Mouse (Mus musculus) intestine, embryonic 14.5 days (tissue): ENCODE measurements around the gene Gmnn. TPM values are rescaled to one million over a fixed set of nuclear protein-coding genes. Genes with fewer than 3 reads are reported as not detected.

ENCODE experiments used
- ATAC-seq: fragments of 200-750 bp; cut with Nextera tagmentation; replicated peaks from 2 replicates; pipeline ENCODE4 v1.8.0; 2017; ENCODE audit warnings: low read depth, moderate number of reproducible peaks, moderate TSS enrichment, moderate library complexity; ENCODE audit not compliant: low FRiP score, low TSS enrichment
- DNase-seq: peaks from one replicate; pipeline ENCODE4 v3.0.0-alpha.2; 2018; ENCODE audit warnings: low spot score
- H3K27ac ChIP-seq: fragments of 300-500 bp; sonication (generic); 2 replicates; pipeline ENCODE4 v1.5.1; 2014; ENCODE audit warnings: low read depth, mild to moderate bottlenecking, control low read depth
- H3K27me3 ChIP-seq: fragments of 300-500 bp; sonication (generic); replicated peaks from 2 replicates; pipeline ENCODE4 v1.6.1; 2014; ENCODE audit warnings: low read length, control low read depth; ENCODE audit not compliant: control insufficient read depth, insufficient read depth
- H3K36me3 ChIP-seq: fragments of 300-500 bp; sonication (generic); 2 replicates; pipeline ENCODE4 v1.6.1; 2014; ENCODE audit warnings: low read length, control low read depth; ENCODE audit not compliant: control insufficient read depth, insufficient read depth
- H3K4me1 ChIP-seq: fragments of 300-500 bp; sonication (generic); replicated peaks from 2 replicates; pipeline ENCODE4 v1.6.1; 2014; ENCODE audit warnings: low read length, control low read depth, mixed read lengths; ENCODE audit not compliant: control insufficient read depth, insufficient read depth
- H3K4me2 ChIP-seq: fragments of 300-500 bp; sonication (generic); 2 replicates; pipeline ENCODE4 v1.6.1; 2014; ENCODE audit warnings: low read length
- H3K4me3 ChIP-seq: fragments of 300-500 bp; sonication (generic); 2 replicates; pipeline ENCODE4 v1.5.1; 2014; ENCODE audit warnings: low read depth, low read length, control low read depth, mixed read lengths
- H3K9ac ChIP-seq: fragments of 300-500 bp; sonication (generic); 2 replicates; pipeline ENCODE4 v1.6.1; 2014; ENCODE audit warnings: mild to moderate bottlenecking, low read length
- H3K9me3 ChIP-seq: fragments of 300-500 bp; sonication (generic); 2 replicates; pipeline ENCODE4 v1.6.1; 2016; ENCODE audit warnings: low read length, control low read depth; ENCODE audit not compliant: control insufficient read depth
- WGBS: fragments of 180-500 bp; shearing (Covaris S2); extraction: QIAGEN DNeasy Blood & Tissue Kit; methylation state at CpG from one replicate; pipeline ENCODE4 v1.1.7; 2014; 5-methylcytosine and 5-hydroxymethylcytosine counted together
- polyA plus RNA-seq: library from polyadenylated mRNA; unstranded; fragments of >200 nt; fragmentation: Nextera tagmentation; extraction: Ambion mirVana; gene quantifications from 2 replicates; pipeline ENCODE4 v1.2.1, GENCODE M21; 2014

Gene Gmnn
- polyA plus RNA-seq, 1 experiment from 2014 or later: 121 TPM

DNA sequence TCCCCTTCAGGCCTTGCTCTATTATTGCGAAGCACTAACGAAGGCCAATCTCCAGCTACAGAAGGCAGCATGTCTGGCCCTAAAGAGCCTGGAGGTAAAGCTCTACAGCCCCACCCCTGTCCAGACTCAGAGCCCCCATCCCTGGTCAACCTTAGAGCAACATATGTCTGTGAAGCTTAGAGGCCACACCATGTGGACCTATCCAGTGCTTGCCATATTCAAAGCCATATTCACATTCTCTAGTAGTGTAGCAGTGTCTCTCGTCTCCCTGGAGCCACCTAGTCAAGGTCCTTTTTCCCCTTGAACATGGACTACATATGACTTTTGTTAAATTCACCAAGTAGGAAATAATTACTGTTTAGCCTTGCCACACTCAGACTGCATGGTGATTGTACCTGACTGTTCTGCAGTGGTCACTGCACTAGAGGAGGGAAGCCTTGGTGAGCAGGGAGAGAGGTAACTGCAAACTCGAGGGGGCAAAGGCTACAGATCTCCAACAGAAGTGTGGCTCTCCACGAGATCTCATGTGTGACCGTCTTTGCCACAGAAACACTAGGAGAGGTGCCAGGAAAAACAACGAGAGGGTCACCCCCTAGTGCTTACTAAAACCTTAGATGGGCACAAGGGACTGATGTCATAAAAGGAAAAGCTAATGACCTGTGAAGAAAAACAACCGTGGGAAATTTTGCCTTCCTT, 37.9 kb downstream of the Gmnn start:
- Histone ChIP-seq H3K9me3 (no peaks in the 10 kb centered on the region), H3K9ac (no peak overlapping the region)
- WGBS: 66% methylated on average over 8 of the region's 8 CpGs

DNA sequence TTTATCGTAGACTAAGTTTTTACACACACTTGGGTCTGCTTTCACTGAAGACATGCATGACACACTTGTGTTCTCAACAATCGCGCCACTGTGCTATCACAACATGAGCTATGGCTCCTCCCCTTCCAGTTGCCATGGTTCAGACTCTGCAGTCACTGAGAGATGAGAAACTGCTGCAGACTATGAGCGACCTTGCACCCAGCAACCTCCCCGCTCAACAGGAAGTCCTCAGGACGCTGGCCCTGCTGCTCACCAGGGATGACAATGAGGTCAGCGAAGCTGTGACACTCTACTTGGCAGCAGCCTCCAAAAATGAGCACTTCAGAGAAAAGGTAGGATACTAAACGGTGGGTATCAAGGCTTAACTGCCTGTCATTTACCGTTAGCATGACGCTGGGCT, 40.2 kb downstream of the Gmnn start:
- Histone ChIP-seq H3K36me3 (no peaks in the 10 kb centered on the region), H3K27me3 (no peaks in the 10 kb centered on the region), H3K4me2 (no peak overlapping the region), H3K9ac (no peak overlapping the region), H3K27ac (no peak overlapping the region), H3K9me3 (no peaks in the 10 kb centered on the region), H3K4me1 (no peaks in the 10 kb centered on the region), H3K4me3 (no peak overlapping the region)
- ATAC-seq (no peak), DNase-seq (no peak)
- WGBS: 75% methylated on average over 10 of the region's 10 CpGs

More for the DNA sequence above, 37.9 kb downstream of the Gmnn start:
- ATAC-seq (no peak), DNase-seq (no peak)
- H3K4me3 ChIP-seq: no peak overlapping the region
- no peaks in the 10 kb centered on the region for H3K36me3 ChIP-seq
- H3K27me3 ChIP-seq: no peaks in the 10 kb centered on the region
- no peaks in the 10 kb centered on the region for H3K4me1 ChIP-seq
- H3K4me2 ChIP-seq: no peak overlapping the region
- no peak overlapping the region for H3K27ac ChIP-seq

DNA sequence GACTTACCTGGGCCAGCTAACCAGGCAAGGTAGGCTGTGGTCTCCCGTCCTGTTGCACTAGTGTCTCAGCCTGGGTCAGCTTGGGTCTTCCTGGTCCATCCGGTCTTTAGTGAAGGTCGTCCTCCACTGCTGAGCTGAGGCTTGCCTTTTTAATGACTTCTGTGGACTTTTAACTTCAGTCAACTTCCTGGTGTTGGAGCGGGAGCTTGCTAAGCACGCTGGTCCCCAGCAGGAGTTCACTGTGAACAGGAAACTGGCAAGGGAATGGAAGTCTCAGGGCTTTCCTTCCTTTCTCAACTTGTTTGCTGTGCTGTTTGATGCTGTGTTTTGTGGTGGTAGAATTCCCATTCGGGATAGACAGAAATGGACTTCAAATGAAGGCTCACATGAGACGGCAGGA, 44.0 kb downstream of the Gmnn start:
- WGBS: 68% methylated on average over 7 of the region's 7 CpGs

DNA sequence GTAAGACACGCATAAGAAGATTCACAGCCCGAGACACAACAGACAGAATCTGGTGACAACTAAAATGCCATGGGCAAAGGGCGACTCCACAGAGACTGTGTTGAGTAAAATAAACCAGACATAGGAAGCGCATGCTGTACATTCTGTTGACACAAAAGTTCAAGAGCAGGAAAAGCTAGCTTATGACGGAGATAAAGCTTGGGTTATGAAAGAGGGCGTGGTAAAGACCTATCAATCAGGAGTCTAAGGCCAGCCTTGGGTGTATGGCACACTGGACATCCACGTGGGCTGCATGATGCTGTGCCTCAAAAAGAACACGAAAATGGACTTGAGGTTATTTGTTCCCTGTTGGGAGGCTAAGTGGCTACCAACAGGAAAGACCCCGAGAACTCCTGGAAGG, 45.3 kb downstream of the Gmnn start:
- Histone ChIP-seq H3K27ac (no peak overlapping the region), H3K9ac (no peak overlapping the region), H3K4me1 (0 out of 2 replicates have a peak, but pooled peaks cover 15% of the 10 kb centered on the region), H3K4me3 (no peak overlapping the region), H3K4me2 (no peak overlapping the region), H3K27me3 (no peaks in the 10 kb centered on the region), H3K36me3 (no peaks in the 10 kb centered on the region), H3K9me3 (no peaks in the 10 kb centered on the region)
- ATAC-seq (no peak), DNase-seq (no peak)
- WGBS: 48% methylated on average over 9 of the region's 9 CpGs

More for the DNA sequence above, 44.0 kb downstream of the Gmnn start:
- H3K4me1 ChIP-seq: 0 out of 2 replicates have a peak, but pooled peaks cover 11% of the 10 kb centered on the region
- H3K4me2 ChIP-seq: no peak overlapping the region
- no peak overlapping the region for H3K4me3 ChIP-seq
- ATAC-seq: no peak
- no peak overlapping the region for H3K27ac ChIP-seq
- H3K9ac ChIP-seq: no peak overlapping the region
- no peaks in the 10 kb centered on the region for H3K27me3 ChIP-seq
- DNase-seq: no peak
- H3K9me3 ChIP-seq: no peaks in the 10 kb centered on the region
- no peaks in the 10 kb centered on the region for H3K36me3 ChIP-seq

DNA sequence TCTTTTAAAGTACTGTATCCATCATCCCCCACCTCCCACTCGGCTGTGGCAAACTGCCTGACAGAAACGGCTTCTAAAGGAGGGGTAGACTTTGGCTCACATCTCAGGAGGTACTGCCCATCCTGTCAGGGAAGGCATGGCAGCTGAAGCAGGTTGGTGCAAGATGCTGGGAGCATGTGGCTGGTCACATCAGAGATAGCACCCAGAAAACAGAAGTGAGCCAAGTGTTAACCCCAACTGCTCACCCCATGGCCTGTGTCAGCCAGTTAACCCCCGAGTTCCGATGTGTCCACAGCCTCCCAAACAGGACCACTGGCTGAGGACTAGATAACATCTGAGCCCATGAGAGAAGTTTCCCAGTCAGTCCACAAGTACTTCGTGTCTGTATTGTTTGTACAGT, 46.1 kb downstream of the Gmnn start:
- Histone ChIP-seq H3K4me3 (no peak overlapping the region), H3K9ac (no peak overlapping the region), H3K4me2 (no peak overlapping the region), H3K36me3 (no peaks in the 10 kb centered on the region), H3K27me3 (no peaks in the 10 kb centered on the region), H3K4me1 (0 out of 2 replicates have a peak, but pooled peaks cover 15% of the 10 kb centered on the region), H3K9me3 (no peaks in the 10 kb centered on the region), H3K27ac (no peak overlapping the region)
- DNase-seq: no peak
- WGBS: 63% methylated on average over 5 of the region's 5 CpGs
- no peak for ATAC-seq

DNA sequence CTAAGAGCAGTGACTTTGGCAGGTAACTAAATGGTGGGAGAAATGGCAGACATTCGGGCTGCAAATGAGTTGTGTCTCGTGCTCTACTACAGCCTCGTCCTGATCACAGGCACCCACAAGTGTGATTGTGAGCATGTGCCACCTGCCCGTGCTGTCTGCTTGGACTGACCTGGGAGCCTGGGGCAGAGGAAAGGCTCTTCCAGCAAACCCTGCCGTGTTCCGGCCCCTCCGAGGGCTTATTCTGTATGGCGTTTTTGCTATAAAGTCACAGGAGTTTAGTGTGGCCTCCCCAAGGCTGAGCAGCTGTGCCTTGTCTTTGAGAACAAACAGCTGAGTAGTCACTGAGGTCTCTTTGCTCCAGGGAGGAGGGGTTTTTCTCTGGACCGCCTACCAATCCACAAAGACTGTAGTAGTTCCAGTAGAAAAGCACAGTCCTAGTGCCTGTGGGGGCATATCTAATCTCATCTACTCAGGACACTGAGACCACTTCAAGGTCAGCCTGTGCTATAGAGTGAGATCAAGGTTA, 47.3 kb downstream of the Gmnn start:
- no peaks in the 10 kb centered on the region for H3K9me3 ChIP-seq
- H3K27ac ChIP-seq: 0 out of 2 replicates have a peak overlapping the region, but pooled peaks have one; percentile 18
- H3K4me1 ChIP-seq: 0 out of 2 replicates have a peak, but pooled peaks cover 15% of the 10 kb centered on the region
- ATAC-seq (no peak), DNase-seq (no peak)
- no peaks in the 10 kb centered on the region for H3K27me3 ChIP-seq
- H3K4me3 ChIP-seq: no peak overlapping the region
- H3K9ac ChIP-seq: no peak overlapping the region
- H3K4me2 ChIP-seq: no peak overlapping the region
- H3K36me3 ChIP-seq: no peaks in the 10 kb centered on the region
- WGBS: 69% methylated on average over 9 of the region's 9 CpGs

DNA sequence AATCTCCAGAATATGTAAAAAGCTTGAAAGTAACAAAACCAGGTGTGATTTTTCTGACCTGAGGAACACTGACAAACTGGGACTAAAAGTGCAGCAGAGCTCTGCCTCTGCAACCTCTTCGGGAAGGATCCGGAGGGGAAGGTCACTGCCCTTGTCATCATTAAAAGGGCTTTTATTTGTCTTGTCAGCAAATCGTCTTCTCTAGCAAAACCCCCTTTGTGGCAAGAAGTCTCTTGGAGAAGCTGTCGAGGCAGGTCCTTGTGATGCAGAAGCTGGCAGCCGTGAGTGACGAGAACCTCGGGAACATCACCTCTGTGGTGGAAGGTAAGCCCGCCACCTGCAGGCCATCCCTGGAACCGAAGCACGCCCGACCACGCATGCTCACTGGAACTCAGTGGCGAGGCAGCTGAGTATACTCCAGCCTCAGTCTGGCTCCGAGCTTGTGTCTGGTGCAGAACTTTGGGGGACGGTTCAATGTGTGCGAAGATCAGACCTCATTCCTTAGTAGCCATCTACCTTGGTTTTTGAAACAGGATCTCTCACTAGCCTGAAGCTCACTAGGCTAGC, 48.2 kb downstream of the Gmnn start:
- peak; percentile 83 for ATAC-seq
- no peak overlapping the region for H3K9ac ChIP-seq
- H3K4me1 ChIP-seq: 0 out of 2 replicates have a peak, but pooled peaks cover 15% of the 10 kb centered on the region
- H3K9me3 ChIP-seq: no peaks in the 10 kb centered on the region
- DNase-seq: peak; percentile 96
- H3K4me3 ChIP-seq: no peak overlapping the region
- WGBS: 6% methylated on average over 16 of the region's 16 CpGs
- no peaks in the 10 kb centered on the region for H3K36me3 ChIP-seq
- peak overlapping the region; percentile 37 for H3K4me2 ChIP-seq
- no peaks in the 10 kb centered on the region for H3K27me3 ChIP-seq
- 0 out of 2 replicates have a peak overlapping the region, but pooled peaks have one; percentile 18 for H3K27ac ChIP-seq

DNA sequence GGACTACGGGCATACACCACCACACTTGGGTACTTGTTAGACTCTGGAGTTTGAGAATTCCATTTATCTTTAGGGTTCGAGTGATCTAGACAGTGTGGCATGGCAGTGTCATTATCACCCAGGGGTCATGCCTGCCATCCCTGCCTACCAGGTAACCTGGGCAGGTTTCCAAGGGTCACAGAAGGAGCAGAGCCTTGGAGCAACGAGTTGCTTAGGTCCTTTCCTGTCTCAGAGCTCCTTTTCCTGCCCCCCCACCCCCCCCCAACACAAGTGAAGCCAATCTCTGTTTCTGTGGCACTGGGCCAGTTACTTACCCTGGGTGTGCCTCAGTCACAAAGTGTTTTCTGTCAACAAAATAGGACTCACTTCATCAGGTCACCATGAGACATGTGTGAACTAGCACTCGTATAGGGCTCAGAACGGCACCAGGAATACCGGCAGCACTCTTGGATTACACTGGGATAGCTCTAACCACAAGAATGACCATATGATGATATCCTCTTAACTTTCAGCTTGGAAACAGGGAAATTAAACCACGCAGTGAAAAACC, 49.1 kb downstream of the Gmnn start:
- ATAC-seq: no peak
- Histone ChIP-seq H3K27ac (no peak overlapping the region), H3K27me3 (no peaks in the 10 kb centered on the region), H3K4me1 (0 out of 2 replicates have a peak, but pooled peaks cover 15% of the 10 kb centered on the region), H3K9me3 (no peaks in the 10 kb centered on the region), H3K9ac (no peak overlapping the region), H3K4me2 (no peak overlapping the region), H3K36me3 (no peaks in the 10 kb centered on the region), H3K4me3 (no peak overlapping the region)
- 77% methylated on average over 7 of the region's 7 CpGs for WGBS
- DNase-seq: no peak
